Mouse (Mus musculus) adrenal gland, postnatal 0 days (tissue): ENCODE results near the gene Spag9. TPM values are rescaled to one million over a fixed set of nuclear protein-coding genes. Genes with fewer than 3 reads are reported as not detected.

Experiments
- polyA plus RNA-seq: library from polyadenylated mRNA; unstranded; fragments of >200 nt; fragmentation: Nextera tagmentation; extraction: Ambion mirVana; gene quantifications from 2 replicates; pipeline ENCODE4 v1.2.1, GENCODE M21; 2015

The Spag9 gene
- polyA plus RNA-seq = 41.6 and 43.6 TPM in 2 replicates

DNA sequence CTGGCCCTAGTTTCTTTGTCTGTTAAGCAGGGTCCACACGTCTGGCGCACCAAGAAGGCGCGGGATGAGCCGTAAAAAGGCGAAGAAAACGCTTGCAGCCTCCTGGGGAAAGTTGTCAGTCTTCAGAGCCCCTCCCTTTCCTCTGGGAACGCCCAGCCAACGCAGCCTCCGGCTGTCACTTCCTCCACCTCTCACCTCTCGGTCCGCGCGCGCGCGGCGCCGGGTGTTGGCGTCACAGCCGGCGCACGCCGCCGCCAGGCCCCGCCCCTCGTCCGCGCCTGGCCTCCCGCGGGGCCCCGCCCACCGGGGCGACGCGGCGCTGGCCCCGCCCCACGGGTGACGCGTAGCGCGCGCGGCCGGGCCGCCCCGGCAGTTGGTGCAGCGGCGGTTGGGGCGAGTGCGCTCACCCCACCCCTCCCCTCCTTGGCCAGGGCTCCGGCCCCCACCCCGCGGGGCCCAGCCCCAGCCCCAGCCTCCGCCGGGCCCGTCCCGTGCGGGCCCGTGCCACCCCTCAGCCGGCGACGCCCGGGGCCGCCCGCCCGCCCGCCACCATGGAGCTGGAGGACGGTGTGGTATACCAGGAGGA, at the start of gene Spag9:
TSS of gene Spag9 (plus strand) at position 372 of the 586 bp plus-strand sequence.

GRCm38 (mm10) chr11:93956159-93956558, 39.7 kb upstream of the Spag9 start, which contains the start of gene Nme2:
Nme2 (minus strand) TSS chr11:93956259.

GRCm38 (mm10) chr11:93968005-93968847, 27.7 kb upstream of the Spag9 start, which contains the start of the genes Gm20390 and Nme1:
Gm20390 (minus strand) TSS chr11:93968293.
Nme1 (minus strand) TSS chr11:93968521.

Other genes starting within 250 kb of the Spag9 start
- 16.3 and 17.9 TPM in 2 replicates for gene Utp18, start 110.3 kb upstream of the Spag9 start, polyA plus RNA-seq
- 11.0 and 13.5 TPM in 2 replicates for gene Mbtd1, start 110.2 kb upstream of the Spag9 start, polyA plus RNA-seq
- gene Nme2, start 39.8 kb upstream of the Spag9 start, polyA plus RNA-seq = 506 and 601 TPM in 2 replicates
- gene Gm20390, start 27.8 kb upstream of the Spag9 start, polyA plus RNA-seq = 241 and 293 TPM in 2 replicates
- gene Nme1, start 27.6 kb upstream of the Spag9 start, polyA plus RNA-seq = 85.9 and 94.9 TPM in 2 replicates
- 60.4 and 129 TPM in 2 replicates for gene Tob1, start 215.4 kb downstream of the Spag9 start, polyA plus RNA-seq
- gene Wfikkn2, start 249.9 kb downstream of the Spag9 start, polyA plus RNA-seq = 2.5 and 4.1 TPM in 2 replicates